Mouse (Mus musculus) E14TG2a.4 (cell line): ENCODE measurements around the gene Spata21.

ENCODE experiments used
- CTCF ChIP-seq: conservative IDR thresholded peaks from 2 replicates; pipeline ENCODE4 v1.5.1; 2014; ENCODE audit warnings: low read length
- POU5F1 ChIP-seq: IDR thresholded peaks from 2 replicates; pipeline ENCODE4 v1.6.1; 2014; ENCODE audit warnings: low read length, borderline replicate concordance

DNA sequence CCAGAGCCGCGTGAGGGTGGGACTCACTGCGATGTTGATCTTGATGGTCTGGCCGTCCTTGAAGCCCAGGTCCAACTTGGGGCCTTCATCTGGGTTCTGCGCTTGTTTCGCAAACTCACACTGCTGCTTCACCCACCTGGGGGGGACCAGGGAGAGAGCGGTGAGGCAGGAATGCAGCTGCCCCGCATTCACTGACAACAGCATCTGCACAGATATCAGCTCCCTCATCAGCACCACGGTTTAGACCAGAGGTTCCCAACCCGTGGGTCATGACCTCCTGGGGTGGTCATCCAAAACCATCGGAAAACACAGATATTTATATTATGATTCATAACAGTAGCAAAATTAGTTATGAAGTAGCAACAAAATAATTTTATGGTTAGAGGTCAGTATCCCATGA is 15.6 kb upstream of the Spata21 start:
- TF ChIP-seq CTCF (no peak), POU5F1 (no peak)
